Mouse (Mus musculus): ENCODE measurements around the gene Rere.
"Not testable (repeated sequence)": the region's sequence is repeated elsewhere in the genome, so short reads cannot be mapped to it uniquely, and the experiment has no call there.

The Rere gene

GRCm38 (mm10) chr4:150591602-150592001, 310.2 kb downstream of the Rere start:
- no peak for DNase-seq

GRCm38 (mm10) chr4:150592087-150592486, 310.6 kb downstream of the Rere start:
- no peak for DNase-seq

- no peak for DNase-seq
These were observed 312.2 kb downstream of the Rere start for GRCm38 (mm10) chr4:150593473-150594217.

GRCm38 (mm10) chr4:150594298-150594829, 312.9 kb downstream of the Rere start:
- DNase-seq, result no peak

- no peak for DNase-seq
These were observed 313.6 kb downstream of the Rere start for GRCm38 (mm10) chr4:150595071-150595470.

GRCm38 (mm10) chr4:150595991-150596390, 314.5 kb downstream of the Rere start:
- DNase-seq, result no peak

- no peak for DNase-seq
These were observed 317.2 kb downstream of the Rere start for GRCm38 (mm10) chr4:150598686-150599085.

- peak; percentile 59 for DNase-seq
These were observed 317.9 kb downstream of the Rere start for GRCm38 (mm10) chr4:150599119-150599992.

GRCm38 (mm10) chr4:150600503-150600902, 319.1 kb downstream of the Rere start:
- not testable (repeated sequence) for DNase-seq

- DNase-seq, result no peak
These were observed 320.0 kb downstream of the Rere start for GRCm38 (mm10) chr4:150601489-150601888.

- DNase-seq, result no peak
These were observed 322.1 kb downstream of the Rere start for GRCm38 (mm10) chr4:150603366-150604061.

- DNase-seq, result no peak
These were observed 324.4 kb downstream of the Rere start for GRCm38 (mm10) chr4:150605804-150606203.

GRCm38 (mm10) chr4:150606449-150607161, 325.2 kb downstream of the Rere start:
- DNase-seq, result no peak

- no peak for DNase-seq
These were observed 327.2 kb downstream of the Rere start for GRCm38 (mm10) chr4:150608670-150609069.

GRCm38 (mm10) chr4:150613715-150614114, 332.3 kb downstream of the Rere start:
- DNase-seq, result no peak

- DNase-seq, result no peak
These were observed 334.0 kb downstream of the Rere start for GRCm38 (mm10) chr4:150615251-150616028.

GRCm38 (mm10) chr4:150616029-150616420, 334.6 kb downstream of the Rere start:
- DNase-seq, result peak; percentile 81

GRCm38 (mm10) chr4:150616841-150617240, 335.4 kb downstream of the Rere start:
- DNase-seq, result no peak

- no peak for DNase-seq
These were observed 337.6 kb downstream of the Rere start for GRCm38 (mm10) chr4:150619011-150619410.

- DNase-seq, result no peak
These were observed 341.2 kb downstream of the Rere start for GRCm38 (mm10) chr4:150622641-150623040.

- DNase-seq, result no peak
These were observed 342.9 kb downstream of the Rere start for GRCm38 (mm10) chr4:150624214-150624823.

Data from kidney, postnatal 10 days (tissue).